27 mouse cellular contexts compared by ENCODE assay signal in the genomic region with DNA sequence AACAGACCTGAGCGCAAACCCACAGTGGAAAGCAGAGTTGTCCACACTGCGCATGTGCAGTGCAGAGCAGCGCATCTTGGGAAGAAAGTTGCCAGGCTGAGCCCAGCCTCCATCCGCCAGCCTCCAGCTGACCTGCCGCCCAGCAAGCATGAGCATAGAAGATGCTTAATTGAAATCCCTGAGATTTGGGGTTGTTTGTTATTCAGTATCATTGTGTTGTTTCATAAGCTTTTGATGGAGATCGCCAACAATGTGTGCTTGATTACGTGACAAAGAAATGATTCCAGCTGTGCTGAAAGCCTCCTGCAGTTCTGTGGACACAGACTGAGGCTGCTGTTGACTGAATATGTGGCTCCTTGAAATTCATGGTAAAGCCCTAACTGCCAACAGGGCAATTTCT.
A peak's percentile ranks its signal among the peaks of the same experiment; 100 is the strongest.
DNase-seq lines count a peak whose midpoint lies in the region; ATAC-seq and TF ChIP-seq lines count a peak whose summit lies in the region.
"Had no signal": no experiment of that assay in that cellular context is flagged by ENCODE, and none has a peak within 500 bp of the region (broad histone marks: within the 10 kb centered on the region; RNA-seq: fewer than 3 reads in every experiment).

No protein-coding gene starts in this region.

- H3K9me3 ChIP-seq in lung, embryonic 14.5 days (ENCODE audit: low read depth, low read length): no peaks in the 10 kb centered on the region
- no peaks in the 10 kb centered on the region for H3K9me3 ChIP-seq in hindbrain, postnatal 0 days (ENCODE audit: low read length)
- H3K9me3 ChIP-seq: embryonic facial prominence, embryonic 10.5 days; embryonic facial prominence, embryonic 15.5 days; heart, embryonic 13.5 days; intestine, embryonic 15.5 days; liver, embryonic 12.5 days had no signal

- no peak for DNase-seq in testis, postnatal 14 days (ENCODE audit: low spot score)
- peak; percentile 94 for DNase-seq in lung, embryonic 14.5 days
- peak; percentile 26 for DNase-seq in lung, postnatal 14 days
- no peak for DNase-seq in hindbrain, postnatal 0 days (ENCODE audit: low spot score)
- DNase-seq in frontal cortex, postnatal 36 days (ENCODE audit: low spot score in 2 of 2): no peak
- DNase-seq: adrenal gland, postnatal 10 days; B cell, adult 2 months; cerebellum, adult 8-10 months; cerebellum, postnatal 25 days; gastrocnemius, adult 2 months; heart, adult 2 months; heart, postnatal 10 days; kidney, adult 2 months; kidney, postnatal 36 days; liver, postnatal 0 days; midbrain, embryonic 14.5 days; right cerebral cortex, postnatal 14 days; thymus, postnatal 14 days had no signal

- ATAC-seq in lung, embryonic 14.5 days (ENCODE audit: insufficient read depth): peak; percentile 90
- ATAC-seq in megakaryocyte progenitor cell, adult 5-6 weeks (replicated peaks; ENCODE audit: poor library complexity): no peak
- ATAC-seq in hindbrain, postnatal 0 days: no peak
- ATAC-seq: hindbrain, embryonic 16.5 days; intestine, embryonic 15.5 days; liver, embryonic 12.5 days; liver, postnatal 0 days had no signal

- H3K4me2 ChIP-seq in lung, embryonic 14.5 days: no peak overlapping the region
- no peak overlapping the region for H3K4me2 ChIP-seq in hindbrain, postnatal 0 days (ENCODE audit: low read depth, low read length)
- H3K4me2 ChIP-seq: embryonic facial prominence, embryonic 15.5 days; heart, embryonic 13.5 days; intestine, embryonic 15.5 days; liver, embryonic 12.5 days had no signal

- H3K9ac ChIP-seq in lung, embryonic 14.5 days: no peak overlapping the region
- H3K9ac ChIP-seq in hindbrain, postnatal 0 days (replicated peaks; ENCODE audit: low read length): no peak overlapping the region
- H3K9ac ChIP-seq: embryonic facial prominence, embryonic 15.5 days; heart, embryonic 13.5 days; intestine, embryonic 15.5 days; liver, embryonic 12.5 days; liver, postnatal 0 days had no signal

- peaks cover 3% of the 10 kb centered on the region; the same call in 1 of the 2 replicates for H3K4me1 ChIP-seq in testis, adult 2 months (ENCODE audit: control insufficient read depth, insufficient read depth, low read length)
- H3K4me1 ChIP-seq in lung, embryonic 14.5 days (ENCODE audit: insufficient read depth): 0 out of 2 replicates have a peak, but pooled peaks cover 3% of the 10 kb centered on the region
- H3K4me1 ChIP-seq in hindbrain, postnatal 0 days (ENCODE audit: insufficient read depth, low read length): no peaks in the 10 kb centered on the region
- H3K4me1 ChIP-seq: embryonic facial prominence, embryonic 15.5 days; heart, embryonic 13.5 days; intestine, embryonic 15.5 days; liver, embryonic 12.5 days had no signal

- no peak for TF ChIP-seq CTCF in testis, adult 2 months (IDR thresholded peaks at IDR 0.05; ENCODE audit: control insufficient read depth, insufficient read depth, insufficient replicate concordance, low read depth, low read length)
- TF ChIP-seq CTCF in lung, embryonic 14.5 days (IDR thresholded peaks at IDR 0.05; ENCODE audit: low read depth): no peak
- no peak for TF ChIP-seq CTCF in hindbrain, postnatal 0 days (IDR thresholded peaks at IDR 0.05; ENCODE audit: low read depth)

- no peaks in the 10 kb centered on the region for H3K27me3 ChIP-seq in testis, adult 2 months (ENCODE audit: control insufficient read depth, insufficient read depth, low read length)
- H3K27me3 ChIP-seq in lung, embryonic 14.5 days (ENCODE audit: insufficient read depth, low read length): no peaks in the 10 kb centered on the region
- H3K27me3 ChIP-seq in hindbrain, postnatal 0 days (ENCODE audit: insufficient read depth, low read length): no peaks in the 10 kb centered on the region
- H3K27me3 ChIP-seq: embryonic facial prominence, embryonic 15.5 days; heart, embryonic 13.5 days; intestine, embryonic 15.5 days; liver, embryonic 12.5 days had no signal

- 53% methylated on average over 7 of the region's 7 CpGs for WGBS in lung, embryonic 14.5 days
- WGBS in hindbrain, postnatal 0 days: 70% methylated on average over 7 of the region's 7 CpGs

- TF ChIP-seq POLR2A in testis, adult 2 months (IDR thresholded peaks at IDR 0.05; ENCODE audit: control insufficient read depth, low read depth, low read length): no peak

- no peaks in the 10 kb centered on the region for H3K36me3 ChIP-seq in testis, adult 2 months (ENCODE audit: control insufficient read depth, insufficient read depth, low read length)
- no peaks in the 10 kb centered on the region for H3K36me3 ChIP-seq in lung, embryonic 14.5 days (ENCODE audit: insufficient read depth)
- no peaks in the 10 kb centered on the region for H3K36me3 ChIP-seq in hindbrain, postnatal 0 days (ENCODE audit: insufficient read depth, low read length)
- H3K36me3 ChIP-seq: embryonic facial prominence, embryonic 10.5 days; embryonic facial prominence, embryonic 15.5 days; heart, embryonic 13.5 days; intestine, embryonic 15.5 days; liver, embryonic 12.5 days had no signal

- peak overlapping the region; percentile 54 for H3K4me3 ChIP-seq in testis, adult 2 months (ENCODE audit: control insufficient read depth, low read depth, low read length)
- H3K4me3 ChIP-seq in lung, embryonic 14.5 days (ENCODE audit: low read depth, low read length): no peak overlapping the region
- no peak overlapping the region for H3K4me3 ChIP-seq in hindbrain, postnatal 0 days (ENCODE audit: low read length)
- H3K4me3 ChIP-seq: embryonic facial prominence, embryonic 10.5 days; embryonic facial prominence, embryonic 15.5 days; gastrocnemius, adult 2 months; heart, adult 2 months; heart, embryonic 13.5 days; intestine, embryonic 15.5 days; layer of hippocampus, adult 2 months; liver, embryonic 12.5 days had no signal

- no peak overlapping the region for H3K27ac ChIP-seq in testis, adult 2 months (ENCODE audit: control insufficient read depth, insufficient read depth, low read depth, low read length)
- H3K27ac ChIP-seq in lung, embryonic 14.5 days (ENCODE audit: low read depth): 0 out of 2 replicates have a peak overlapping the region, but pooled peaks have one; percentile 18
- H3K27ac ChIP-seq in hindbrain, postnatal 0 days: no peak overlapping the region
- H3K27ac ChIP-seq: embryonic facial prominence, embryonic 10.5 days; embryonic facial prominence, embryonic 15.5 days; gastrocnemius, adult 2 months; heart, adult 2 months; heart, embryonic 13.5 days; intestine, embryonic 15.5 days; layer of hippocampus, adult 2 months; liver, embryonic 12.5 days had no signal

Comparison
In these comparisons a context has a peak if more than half of its experiments do, and no peak if none do; other contexts are left out.
1. DNase-seq: peak in lung, embryonic 14.5 days (single experiment) and lung, postnatal 14 days (single experiment); none in testis, postnatal 14 days (single experiment), hindbrain, postnatal 0 days (single experiment) and frontal cortex, postnatal 36 days (0 of 2).